Mouse (Mus musculus): ENCODE measurements at regions not wholly inside any gene's neighbourhood (a gene's known extent, or its start where the extent isn't known, plus 50 kb on each side); places are given as distances from the start of the nearest gene placed in this dataset.
A peak's percentile ranks its signal among the peaks of the same experiment; 100 is the strongest.
"Not testable (repeated sequence)": the region's sequence is repeated elsewhere in the genome, so short reads cannot be mapped to it uniquely, and the experiment has no call there.

DNA sequence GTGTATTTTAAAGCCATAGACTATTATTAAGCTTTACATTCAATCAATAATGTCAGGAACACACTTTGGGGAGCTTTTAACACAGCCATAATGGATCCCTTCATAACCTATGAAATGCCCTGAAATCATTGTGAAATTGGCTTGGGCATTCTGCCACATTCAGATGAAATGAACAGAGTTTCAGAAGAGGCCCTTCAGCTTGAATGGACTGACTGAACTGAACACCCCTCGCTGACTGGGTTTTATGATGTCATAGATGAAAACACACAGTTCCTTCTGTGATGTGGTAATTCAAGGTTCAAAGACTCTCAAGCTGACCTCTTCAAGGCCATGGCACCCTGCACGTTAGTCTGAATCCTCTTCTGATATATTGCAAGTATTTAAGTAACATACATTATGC, 298.4 kb upstream of the Ercc4 start:
- DNase-seq: no peak

DNA sequence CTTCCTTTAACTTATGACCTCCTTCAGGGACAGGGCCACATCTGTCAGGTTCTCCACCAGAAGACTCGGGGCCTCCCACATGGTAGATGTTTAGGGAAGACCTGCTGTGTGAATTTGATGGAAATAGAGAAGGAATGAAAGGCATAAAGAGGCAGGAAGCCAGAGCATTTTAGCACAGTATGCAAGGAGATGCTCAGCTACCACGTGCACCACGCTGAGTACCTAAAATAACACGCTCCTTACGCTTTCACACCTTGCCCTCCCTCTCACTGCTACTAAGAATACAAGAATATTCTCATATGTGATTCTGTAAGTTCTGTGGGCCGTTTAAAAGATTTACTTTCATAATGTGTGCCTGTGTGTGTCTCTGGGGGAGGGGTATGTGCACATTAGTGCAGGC, 284.8 kb upstream of the Ercc4 start:
- no peak for DNase-seq

DNA sequence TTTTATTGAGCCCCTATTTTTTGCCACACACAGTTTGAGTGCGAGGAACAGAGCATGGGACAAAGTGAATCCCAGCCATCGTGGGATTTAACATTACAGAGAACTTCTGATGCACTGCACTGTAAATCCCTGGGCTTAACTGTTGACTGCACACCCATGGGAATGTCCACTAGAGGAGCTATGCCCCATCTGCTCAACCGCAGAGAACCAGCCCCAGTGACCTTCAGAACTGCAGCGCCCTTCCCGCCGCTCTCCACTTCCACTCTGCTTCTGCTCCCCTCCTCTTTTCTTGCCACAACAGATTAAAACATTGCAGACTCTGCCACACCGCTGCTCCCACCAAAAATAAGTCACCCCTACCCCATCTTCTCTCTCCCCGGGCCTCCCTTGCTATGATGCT, 283.3 kb upstream of the Ercc4 start:
- no peak for DNase-seq

DNA sequence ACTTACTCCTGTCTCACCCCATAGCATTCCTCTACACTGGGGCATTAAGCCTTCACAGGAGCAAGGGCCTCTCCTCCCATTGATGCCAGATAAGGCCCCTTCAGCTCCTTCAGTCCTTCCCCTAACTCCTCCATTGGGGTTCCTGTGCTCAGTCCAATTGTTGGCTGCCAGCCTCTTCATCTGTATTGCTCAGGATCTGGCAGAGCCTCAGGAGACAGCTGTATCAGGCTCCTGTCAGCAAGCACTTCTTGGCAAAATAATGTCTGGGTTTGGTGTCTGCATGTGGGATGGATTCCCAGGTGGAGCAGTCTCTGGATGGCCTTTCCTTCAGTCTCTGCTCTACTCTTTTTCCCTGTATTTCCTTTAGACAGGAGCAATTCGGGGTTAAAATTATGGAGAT, 278.2 kb upstream of the Ercc4 start:
- DNase-seq: not testable (repeated sequence)

DNA sequence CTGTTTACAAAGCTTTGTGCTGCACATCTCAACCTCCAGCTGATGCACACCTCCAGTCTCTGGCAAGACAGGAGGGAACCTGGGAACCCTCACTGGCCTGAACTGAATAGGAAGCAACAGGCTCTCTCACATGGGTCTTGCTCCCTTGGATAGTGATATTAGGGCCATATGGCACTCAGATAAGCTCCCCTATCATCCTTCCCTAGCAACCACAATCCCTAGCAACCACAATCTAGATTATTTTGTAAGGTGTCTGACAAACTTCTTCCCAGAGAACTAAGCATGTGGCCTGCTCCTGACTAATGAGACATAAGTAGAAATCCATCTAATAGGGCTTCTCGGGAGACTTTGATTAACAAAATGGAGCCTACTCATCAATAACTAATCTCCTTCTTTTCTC, 253.1 kb upstream of the Ercc4 start:
- no peak for DNase-seq

DNA sequence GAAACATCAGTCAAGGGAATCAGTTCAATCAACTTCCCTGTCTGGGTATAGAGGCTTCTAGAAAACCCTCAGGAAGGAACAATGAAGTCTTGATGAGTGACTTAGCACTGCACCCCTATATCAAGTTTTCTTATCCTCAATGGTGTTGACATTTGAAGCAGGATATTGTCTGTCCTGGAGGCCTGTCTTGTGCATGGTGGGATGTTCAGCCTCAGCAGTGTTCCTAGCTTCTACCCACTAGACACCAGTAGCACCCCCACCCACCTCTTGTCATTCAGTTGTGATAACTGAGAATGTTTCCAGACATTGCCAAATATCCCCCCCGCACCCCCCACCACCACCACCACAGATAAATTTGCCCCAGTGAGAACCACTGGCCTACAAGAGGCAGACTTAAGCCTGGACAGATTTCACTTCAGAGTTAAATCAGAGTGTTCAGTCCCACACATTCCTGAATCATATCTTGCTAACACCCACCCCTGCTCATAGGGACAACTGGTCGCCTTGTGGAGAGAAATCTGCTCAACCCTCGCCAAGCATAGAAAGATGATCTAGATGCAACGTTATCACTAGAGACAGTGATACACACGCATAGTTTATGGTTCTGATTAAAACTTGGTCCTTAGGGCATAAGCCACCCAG, 249.6 kb upstream of the Ercc4 start:
- no peak for DNase-seq

DNA sequence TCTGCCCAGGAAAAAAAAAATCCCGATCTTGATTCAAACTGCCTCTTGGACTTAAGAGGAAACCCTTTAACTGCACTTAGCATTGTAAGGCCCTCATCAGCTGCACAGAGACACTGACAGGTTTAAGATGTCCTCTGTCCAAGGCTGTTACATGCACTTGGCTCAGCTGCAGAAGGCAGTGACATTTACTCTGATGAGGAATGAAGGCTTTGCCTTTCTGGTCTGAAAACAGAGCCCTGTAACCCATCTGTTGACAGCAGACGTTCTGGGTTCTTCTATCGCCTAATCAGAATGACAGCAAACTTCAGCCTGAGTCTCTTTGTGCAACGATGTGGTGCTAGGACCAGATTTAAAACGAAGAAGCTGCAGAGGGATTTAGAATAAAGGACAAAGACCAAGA, 246.9 kb upstream of the Ercc4 start:
- peak; percentile 15 to 45 for DNase-seq

DNA sequence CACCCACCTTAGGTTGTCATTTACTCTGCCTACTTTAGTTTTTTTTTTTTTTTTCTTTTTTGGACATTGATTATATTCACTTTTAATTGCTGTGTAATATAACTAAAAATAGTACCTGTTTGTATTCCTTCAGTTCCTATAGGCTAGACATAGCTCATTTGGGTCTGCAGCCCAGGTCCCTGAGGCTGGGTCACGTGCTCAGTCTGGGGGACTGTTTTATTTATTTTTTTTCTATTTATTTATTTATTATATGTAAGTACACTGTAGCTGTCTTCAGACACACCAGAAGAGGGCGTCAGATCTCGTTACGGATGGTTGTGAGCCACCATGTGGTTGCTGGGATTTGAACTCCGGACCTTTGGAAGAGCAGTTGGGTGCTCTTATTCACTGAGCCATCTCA, 231.2 kb upstream of the Ercc4 start:
- not testable (repeated sequence) for DNase-seq

DNA sequence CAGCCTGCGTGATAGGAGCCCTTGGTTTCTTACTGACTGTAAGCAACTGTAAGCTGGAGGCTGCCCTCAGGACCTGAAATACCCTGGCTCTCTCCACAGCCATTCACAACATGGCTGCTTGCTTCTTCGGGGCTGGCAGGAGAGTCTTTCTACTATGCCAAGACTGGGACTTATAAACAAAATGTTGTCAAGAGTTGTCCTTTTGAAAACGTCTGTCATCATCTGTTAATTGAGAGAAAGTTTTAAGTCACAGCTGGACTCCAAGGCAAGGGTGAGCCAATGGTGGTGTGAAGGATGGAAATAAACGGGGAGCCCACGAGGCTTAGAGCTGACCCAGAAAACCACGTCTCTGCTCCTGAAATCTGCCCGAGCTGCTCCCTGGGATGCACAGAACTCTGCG, 229.5 kb upstream of the Ercc4 start:
- peak; percentile 16 to 66 for DNase-seq

DNA sequence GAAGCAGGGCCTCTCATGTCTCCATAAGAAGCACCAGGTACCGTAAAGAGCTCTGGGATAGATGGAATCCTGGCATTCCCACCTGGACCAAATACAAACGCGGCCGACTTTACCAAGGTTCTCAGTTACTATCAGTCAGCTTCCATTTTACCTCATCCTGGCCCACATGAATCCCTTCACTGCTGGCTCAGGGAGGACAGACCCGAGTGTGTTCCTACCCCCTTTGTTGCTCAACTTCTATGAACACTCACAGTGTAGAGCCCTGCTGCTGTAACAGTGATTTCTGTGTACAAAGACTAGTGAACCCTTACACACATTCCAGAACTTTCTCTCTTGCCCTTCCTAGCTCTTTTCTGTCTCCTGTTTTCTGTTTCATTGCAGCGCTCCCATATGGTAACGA, 229.0 kb upstream of the Ercc4 start:
- no peak for DNase-seq

DNA sequence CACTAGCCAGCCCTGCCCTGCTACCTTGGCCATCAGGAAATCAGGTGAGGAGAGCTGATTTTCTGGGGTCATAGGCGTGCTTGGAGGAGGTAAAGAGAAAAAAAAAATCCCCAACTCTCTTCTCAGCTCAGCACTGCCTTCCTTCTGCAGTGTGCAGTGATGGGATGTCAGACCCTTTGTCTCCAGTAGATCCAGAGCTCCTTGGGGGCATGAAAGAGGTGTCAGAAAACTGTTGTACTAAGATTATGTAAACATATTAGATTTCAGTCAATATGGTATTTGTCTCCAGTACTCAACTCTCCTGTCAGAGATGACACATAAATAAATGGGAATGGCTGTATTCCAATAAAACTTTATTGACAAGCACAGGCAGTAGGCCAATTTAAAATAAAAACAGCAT, 226.8 kb upstream of the Ercc4 start:
- no peak for DNase-seq

DNA sequence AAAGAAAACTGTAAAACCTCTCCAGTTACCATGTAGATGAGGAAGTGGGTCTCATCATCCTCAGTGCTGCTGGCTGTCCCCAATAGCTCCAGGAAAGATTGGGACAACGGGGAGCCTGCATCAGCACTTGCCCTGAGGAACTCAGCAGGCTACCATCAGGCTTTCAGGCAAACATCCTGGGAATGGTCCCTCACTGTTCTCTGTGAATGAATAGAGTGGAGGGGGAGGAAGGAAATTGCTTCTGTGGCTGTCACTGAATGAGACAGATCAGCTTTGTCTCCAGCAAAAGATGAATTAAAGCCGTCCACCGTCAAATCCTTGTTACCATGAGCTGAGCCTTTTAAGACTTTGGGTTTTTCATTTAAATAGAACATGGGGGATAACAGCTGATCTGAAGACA, 224.9 kb upstream of the Ercc4 start:
- no peak for DNase-seq

DNA sequence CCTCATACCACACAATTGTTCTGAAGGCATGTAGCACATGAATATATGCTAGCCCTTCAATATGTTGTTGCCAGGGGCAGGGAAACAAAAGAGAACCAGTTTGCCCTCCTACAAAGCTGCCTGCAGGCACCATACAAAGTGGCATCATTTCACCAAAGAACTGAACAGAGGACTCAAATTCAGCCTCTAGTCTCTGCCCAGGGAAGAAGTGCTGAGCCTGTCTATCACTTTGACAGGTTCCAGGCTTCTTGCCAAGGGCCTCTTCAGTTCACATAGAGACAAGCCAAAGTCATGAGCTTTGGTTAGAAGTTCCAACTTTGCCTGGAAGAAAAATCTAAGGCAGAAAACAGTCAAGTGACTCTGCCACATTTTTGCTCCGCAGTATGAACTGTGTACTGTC, 223.4 kb upstream of the Ercc4 start:
- DNase-seq: peak; percentile 20 to 30

DNA sequence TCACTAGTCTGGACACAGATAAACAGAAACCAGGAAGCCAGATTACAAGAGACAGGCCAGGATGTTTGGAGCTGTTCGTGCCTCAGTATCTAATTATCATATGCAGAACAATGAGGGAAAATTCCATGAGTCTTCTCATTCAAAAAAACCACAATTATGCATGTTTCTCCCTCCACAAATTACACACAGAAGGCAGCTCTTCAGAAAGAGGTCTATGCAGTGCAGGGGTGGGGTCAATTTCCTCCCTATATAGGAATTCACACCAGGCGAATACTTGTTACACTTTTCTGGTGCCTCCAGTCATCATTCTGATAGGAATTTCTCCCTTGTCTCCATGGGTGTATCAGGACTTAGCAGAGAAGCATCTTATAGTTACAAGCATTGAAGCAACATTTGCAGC, 222.1 kb upstream of the Ercc4 start:
- no peak for DNase-seq

DNA sequence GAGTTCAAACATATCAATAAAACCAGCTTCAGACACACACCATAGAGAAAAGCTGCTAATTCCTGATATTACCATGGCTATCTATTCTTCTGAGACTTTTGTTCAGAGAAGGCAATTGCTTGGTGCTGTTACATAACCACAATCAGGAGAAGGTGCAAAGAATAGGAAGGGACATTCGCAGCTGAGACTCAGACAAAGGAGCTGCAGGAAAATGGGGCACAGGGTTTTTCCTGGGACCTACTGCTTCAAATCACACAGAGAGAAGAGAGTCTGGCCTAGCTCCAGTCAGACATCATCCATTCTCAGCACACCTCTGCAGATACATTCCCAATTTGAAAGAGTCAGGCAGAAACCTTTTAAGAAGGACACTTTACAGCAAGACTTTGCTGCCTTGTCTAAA, 219.4 kb upstream of the Ercc4 start:
- DNase-seq: no peak

DNA sequence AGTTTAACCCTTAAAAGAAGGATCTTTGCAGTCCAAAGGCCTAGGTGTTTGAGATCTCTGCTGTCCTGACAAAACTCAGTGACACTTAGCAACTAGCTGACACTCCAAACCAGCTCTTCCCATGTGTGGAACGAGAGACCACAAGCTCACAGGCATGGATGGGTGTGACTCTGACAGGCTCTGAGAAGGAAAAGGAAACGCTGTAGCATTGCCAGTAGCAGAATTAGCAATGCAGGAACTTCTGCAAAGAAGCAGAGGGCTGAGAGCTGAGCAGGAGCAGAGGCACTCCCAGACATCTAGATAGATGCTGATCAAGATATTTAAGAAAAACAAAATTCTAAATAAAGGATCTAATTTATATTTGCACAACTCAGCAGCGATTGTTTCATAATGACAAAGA, 218.9 kb upstream of the Ercc4 start:
- DNase-seq: no peak

DNA sequence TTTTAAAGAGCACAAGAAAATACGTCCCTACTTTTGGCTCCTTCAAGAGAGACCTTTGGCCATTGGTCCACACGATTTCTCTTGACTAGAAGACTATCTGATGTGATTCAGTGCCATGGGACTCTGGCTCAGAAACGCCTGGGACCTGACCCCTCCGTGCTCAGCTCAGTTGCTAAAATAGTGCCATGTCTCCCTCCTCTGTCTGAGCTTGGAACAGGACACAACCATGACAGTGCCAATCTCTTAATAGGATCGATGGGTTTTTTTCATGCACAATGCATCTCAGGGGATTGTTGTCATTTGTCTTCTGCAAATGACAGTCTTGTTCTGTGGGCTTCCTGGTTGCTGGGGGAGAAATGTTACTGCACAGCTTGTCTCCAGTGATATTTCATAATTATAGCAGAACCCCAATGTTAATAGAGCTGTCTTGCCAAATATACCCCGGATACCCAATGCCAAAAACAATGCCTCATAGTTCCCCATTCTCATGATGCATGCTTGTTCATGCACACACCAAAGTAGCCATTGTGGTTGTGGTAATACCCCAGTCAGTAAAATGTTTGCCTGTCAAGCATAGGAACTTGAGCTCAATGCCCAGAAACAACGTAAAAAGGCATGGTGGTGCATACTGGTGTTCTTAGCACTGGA, 216.7 kb upstream of the Ercc4 start:
- DNase-seq: no peak

DNA sequence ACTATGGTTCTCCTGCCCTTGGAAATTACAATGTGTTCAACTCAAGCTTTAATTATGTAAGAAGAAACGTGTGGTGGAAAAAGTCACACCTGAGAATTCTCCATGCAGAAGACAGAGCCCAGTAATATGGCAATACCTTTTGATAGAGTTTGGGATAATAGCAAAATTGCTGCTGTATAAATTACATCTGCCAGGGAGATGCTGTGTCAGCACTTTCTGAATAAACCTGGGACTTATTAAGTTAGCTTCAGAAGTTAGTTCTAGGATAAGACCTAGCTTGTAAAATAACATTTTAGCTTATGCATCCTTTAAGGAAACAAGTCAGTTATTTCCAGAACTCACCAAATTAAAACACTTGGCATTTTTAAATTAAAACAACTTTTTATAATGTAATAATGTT, 212.2 kb upstream of the Ercc4 start:
- no peak for DNase-seq

DNA sequence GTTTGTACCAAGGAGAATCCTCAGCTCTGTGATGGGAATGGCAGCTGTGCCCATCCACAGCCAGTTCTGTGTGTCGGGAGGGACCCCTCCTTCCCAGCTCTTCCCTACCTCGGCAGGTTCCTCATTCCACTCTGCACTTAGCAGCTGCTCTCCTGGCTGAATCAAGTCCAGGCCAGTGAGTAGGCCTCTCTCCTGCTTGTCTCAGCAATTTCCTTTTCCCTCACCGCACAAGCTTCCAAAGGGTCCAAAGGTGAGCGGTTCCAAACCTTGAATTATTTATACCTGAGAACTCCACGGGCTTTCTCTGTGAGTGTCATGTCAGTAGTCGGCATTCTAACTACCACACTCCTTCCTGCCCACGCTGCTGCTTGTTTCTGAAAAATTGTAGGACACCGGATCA, 208.8 kb upstream of the Ercc4 start:
- no peak for DNase-seq

DNA sequence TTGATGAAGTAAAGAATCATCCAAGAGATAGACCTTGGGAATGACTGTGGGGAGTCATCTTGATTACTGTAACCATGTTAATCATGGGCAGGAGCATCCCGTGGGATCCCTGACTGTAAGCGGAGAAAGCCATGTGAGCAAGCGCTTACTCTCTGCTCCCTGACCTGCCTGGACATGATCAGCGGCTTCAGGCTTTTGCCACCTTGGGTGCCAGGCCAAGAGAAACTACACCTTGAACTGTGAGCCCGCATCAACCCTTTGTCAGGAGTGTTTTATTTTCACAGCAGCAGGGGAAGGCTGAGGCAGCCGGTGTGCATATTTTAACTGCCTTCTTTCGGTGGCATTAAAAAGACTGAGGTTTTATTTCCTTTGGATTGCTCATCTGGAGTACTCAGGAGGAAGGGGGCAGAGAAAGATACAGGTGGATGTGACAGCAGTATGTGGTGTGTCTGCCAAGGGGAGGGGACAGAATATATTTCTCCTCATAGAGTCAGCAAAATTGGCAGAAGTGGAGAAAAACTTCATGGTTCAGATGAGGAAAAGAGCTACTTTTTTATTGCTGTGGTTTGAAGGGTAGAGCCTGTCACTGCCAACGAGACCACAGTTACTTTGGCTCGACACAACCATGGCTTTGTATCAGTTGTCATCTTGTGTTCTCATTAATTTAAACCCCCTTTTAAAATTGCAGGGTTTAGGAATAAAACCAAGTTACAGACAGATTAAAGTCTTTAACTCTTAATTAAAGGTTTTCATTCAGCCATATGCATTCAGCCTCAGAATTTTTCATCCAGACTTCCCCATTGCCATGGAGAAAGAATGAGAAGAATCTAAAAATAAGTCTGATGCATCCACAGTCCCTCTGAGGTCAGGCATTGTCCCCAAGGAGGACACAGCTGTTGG, 208.1 kb upstream of the Ercc4 start:
- DNase-seq: no peak

DNA sequence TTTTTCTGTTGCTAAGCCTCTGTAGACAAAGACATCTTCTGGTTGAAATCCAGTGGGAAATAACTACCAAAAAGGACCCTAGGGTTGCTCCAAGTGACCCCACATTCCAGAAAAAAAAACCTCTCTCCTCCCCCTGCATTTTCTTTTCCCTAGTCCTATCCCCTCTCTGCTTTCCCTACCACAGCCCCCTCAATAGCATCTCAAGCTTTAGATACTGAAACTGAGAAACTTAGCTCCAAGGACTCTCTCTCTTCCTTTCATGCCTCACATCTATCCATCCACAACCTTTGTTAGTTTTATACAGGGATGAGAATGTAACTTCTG, 207.5 kb upstream of the Ercc4 start:
- no peak for DNase-seq

DNA sequence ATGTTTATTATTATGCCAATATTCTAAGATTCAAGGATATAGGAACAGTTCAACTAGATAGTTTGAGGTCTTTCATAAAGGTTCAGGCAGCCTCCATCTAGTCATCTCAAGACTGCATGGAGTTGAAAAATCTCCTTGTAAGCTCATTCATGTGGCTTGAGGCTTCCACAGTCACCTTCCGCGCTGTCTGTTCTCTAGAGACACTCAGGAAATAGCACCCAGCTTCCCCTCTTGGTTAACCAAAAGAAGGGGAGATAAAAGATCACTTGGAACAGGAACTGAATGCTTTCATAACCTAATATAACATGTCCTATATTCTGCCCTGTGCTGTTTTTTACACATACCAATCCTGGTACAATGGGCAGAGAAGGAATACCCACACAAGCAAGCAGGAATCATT, 206.3 kb upstream of the Ercc4 start:
- no peak for DNase-seq

DNA sequence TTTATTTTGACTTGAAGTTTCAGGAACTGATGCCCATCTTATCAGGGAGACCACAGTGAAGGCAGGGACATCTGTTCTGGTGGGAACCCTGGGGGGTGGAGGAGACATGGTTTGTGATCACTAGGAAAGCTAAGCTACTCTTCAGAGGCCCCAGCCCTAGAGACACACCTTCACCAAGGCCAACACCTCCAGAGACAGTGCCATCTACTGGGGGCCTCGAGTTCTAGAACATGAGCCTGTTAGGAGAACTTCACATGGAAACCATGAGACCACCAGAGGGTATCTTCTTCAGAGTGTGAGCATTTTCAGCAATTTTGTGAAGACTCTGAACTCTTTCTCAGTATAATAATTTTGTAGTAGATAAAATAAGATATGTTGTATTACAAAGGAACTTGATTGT, 204.5 kb upstream of the Ercc4 start:
- DNase-seq: no peak

DNA sequence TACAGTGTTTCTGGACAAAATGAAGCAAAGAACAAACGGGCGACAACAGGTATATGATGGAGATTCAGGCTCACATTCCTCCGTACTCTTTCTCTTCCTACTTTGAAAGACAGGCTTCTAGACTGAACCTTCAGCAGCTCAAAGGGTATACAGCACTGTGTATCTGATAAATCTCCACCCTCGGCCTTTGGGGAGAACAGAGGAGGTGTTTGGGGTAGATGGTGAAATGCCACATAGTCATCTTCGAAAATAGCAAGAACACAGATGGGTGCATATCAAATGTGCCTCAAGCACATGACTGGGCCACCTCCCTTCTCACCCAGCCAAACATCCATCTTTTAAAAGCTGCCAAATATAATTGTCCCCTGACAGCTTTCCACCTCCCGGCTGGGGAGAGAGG, 184.8 kb upstream of the Ercc4 start:
- no peak for DNase-seq

Measured in lung, postnatal 4 days (tissue).